Mouse (Mus musculus): ENCODE measurements around the gene Fnip1. TPM values are rescaled to one million over a fixed set of nuclear protein-coding genes. Genes with fewer than 3 reads are reported as not detected.
A peak's percentile ranks its signal among the peaks of the same experiment; 100 is the strongest.

The Fnip1 gene
- total RNA-seq, 2 experiments from 2014 or later: 17.6 to 20.0 TPM

GRCm38 (mm10) chr11:54533834-54534233 is 95.8 kb downstream of the Fnip1 start:
- DNase-seq: no peak
- intact Hi-C loops (cut with DNase I; ENCODE audit: low total_unique reads): no loop called here

DNA sequence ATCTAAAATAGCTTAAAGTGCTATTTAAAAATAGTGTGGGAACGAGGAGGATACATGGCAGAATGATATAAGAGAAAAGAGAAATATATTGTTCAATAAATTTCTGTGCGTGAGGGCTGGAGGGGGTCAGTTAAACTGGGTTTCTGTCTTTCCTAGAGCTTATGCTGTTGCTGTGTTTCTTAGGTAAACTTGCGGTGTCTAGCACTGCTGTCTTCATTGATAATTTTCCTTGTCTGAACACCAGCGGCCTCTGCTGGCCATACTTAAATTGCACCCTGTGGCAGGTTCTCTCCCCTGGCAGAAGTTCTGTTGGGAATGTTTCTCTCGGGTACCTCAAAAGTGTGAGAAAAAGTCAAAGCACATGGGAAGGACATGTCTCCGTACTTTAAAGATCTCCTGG is 96.9 kb downstream of the Fnip1 start:
- intact Hi-C loops (cut with DNase I; ENCODE audit: low total_unique reads): no loop called here
- peak; percentile 63 for DNase-seq

GRCm38 (mm10) chr11:54539031-54539430 is 101.0 kb downstream of the Fnip1 start:
- DNase-seq: no peak
- intact Hi-C loops (cut with DNase I; ENCODE audit: low total_unique reads): no loop called here

DNA sequence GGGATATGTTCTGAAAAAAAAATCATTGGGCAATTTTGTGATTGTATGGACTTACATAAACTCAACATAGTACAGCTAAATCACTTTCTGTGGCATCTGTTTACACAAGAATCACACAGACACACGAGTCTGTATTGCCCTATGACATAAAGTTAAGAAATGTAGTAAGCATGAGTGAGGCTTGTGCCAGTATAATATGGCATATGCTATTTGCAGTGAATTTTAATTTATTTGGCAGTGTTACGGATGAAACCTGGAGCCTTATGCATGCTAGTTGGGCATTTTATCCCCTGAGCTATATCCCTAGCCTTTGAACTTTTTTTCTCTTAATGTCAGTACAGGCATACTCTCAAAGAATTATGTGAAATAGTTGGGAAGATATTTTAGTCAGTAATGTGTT is 101.5 kb downstream of the Fnip1 start:
- DNase-seq: no peak
- intact Hi-C loops (cut with DNase I; ENCODE audit: low total_unique reads): no loop called here

GRCm38 (mm10) chr11:54540328-54540727 is 102.3 kb downstream of the Fnip1 start:
- no peak for DNase-seq
- intact Hi-C loops (cut with DNase I; ENCODE audit: low total_unique reads): no loop called here

DNA sequence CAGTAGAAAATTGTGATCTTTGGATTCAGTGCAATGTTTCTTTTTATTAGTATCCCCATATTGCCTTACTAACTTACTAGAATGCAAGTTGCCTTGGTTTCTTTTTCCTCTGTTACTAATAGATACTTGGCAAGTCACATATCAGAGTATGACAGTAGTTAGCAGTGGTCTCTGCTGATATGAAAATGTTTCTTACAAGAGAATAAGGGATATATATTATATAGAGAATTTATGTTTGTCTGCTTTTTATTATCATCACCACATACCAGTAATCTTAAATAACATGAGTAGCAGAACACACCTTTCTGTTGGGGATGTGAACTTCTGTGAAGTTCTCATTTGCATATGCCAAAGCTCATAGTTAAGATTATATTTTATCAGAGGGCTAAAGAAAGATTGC is 104.4 kb downstream of the Fnip1 start:
- intact Hi-C loops (cut with DNase I; ENCODE audit: low total_unique reads): no loop called here
- DNase-seq: no peak

- intact Hi-C loops (cut with DNase I; ENCODE audit: low total_unique reads): no loop called here
- DNase-seq: no peak
Observed at GRCm38 (mm10) chr11:54554970-54555369, 117.0 kb downstream of the Fnip1 start.

DNA sequence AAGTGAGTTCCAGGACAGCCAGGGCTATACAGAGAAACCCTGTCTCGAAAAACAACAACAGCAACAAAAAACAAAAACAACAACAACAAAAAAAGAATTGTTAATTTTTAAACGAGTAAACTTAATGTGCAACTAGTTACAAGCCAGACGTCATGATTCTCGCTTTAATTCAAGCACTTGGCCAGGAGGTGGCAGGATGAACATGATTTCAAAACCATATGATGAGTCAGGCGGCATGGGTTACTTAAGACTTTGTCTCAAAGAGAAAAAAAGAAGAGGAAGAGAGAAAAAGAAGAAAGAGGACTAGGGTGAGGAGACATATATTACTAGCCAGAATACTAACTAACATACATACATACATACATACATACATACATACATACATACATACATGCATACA is 124.8 kb downstream of the Fnip1 start:
- no peak for DNase-seq
- intact Hi-C loops (cut with DNase I; ENCODE audit: low total_unique reads): no loop called here

Other genes with a start within 250 kb of the Fnip1 start
- gene Csf2, start 188.5 kb upstream of the Fnip1 start, total RNA-seq (2021): not detected
- gene Il3, start 170.9 kb upstream of the Fnip1 start, total RNA-seq (2021): not detected
- 10 to 100 TPM; 17.5 to 22.5 TPM for gene Acsl6, start 134.4 kb upstream of the Fnip1 start, total RNA-seq (2021)
- not detected for gene Meikin, start 67.5 kb upstream of the Fnip1 start, total RNA-seq (2021)
- gene Rapgef6, start 84.6 kb downstream of the Fnip1 start, total RNA-seq (2021): 1 to 10 TPM; 8.1 to 8.6 TPM